Mouse (Mus musculus): ENCODE measurements around the gene N4bp2l1. TPM values are rescaled to one million over a fixed set of nuclear protein-coding genes. Genes with fewer than 3 reads are reported as not detected.

The N4bp2l1 gene
- polyA plus RNA-seq, 1 experiment: 7.8 TPM

DNA sequence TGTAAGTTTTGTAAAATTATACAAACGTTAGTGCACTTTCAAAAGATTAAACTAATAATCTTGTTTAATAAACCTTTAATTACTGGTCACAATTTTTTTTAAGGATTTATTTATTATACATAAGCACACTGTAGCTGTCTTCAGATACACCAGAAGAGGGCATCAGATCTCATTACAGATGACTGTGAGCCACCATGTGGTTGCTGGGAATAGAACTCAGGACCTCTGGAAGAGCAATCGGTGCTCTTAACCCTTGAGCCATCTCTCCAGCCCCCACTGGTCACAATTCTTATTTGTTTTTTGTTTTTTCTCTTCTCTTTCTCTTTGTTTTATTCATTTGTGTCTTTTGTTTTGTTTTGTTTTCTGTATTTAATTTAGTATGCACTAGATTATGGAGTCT, 71.7 kb downstream of the N4bp2l1 start:
- no peaks in the 10 kb centered on the region for H3K27me3 ChIP-seq (replicated peaks; ENCODE audit: control insufficient read depth, insufficient read depth, low read length)
- 92% methylated on average over 2 of the region's 2 CpGs for WGBS
- H3K4me3 ChIP-seq (ENCODE audit: insufficient read depth, low read depth, low read length): no peak overlapping the region
- H3K4me1 ChIP-seq (ENCODE audit: control insufficient read depth, insufficient read depth, low read length): no peaks in the 10 kb centered on the region
- H3K27ac ChIP-seq (ENCODE audit: insufficient read depth, low read depth, low read length): no peak overlapping the region
- TF ChIP-seq CTCF (conservative IDR thresholded peaks at IDR 0.05; ENCODE audit: insufficient read depth, insufficient read length, low read depth, low read length): no peak
- no peak for TF ChIP-seq POLR2A (IDR thresholded peaks at IDR 0.05; ENCODE audit: low read depth, low read length)
- no peaks in the 10 kb centered on the region for H3K36me3 ChIP-seq (ENCODE audit: control insufficient read depth, insufficient read depth, low read length)
- DNase-seq: no peak

DNA sequence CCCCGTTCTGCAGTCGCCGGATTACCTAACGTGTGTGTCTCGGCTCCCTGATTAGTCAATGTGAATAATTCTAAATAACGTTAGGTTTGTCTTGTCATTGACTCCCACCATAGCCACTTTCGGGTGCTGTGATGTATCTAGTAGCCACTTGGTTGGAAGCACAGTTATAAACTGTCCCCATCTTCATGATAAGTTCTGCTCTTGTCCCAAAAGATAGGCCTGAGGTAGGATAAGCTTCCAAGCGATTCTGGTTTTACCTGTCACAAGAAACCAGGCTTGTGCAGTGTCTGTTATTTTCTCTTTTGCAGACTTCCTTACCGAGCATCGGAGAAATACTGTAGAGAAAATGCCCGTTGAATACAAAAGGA, 74.1 kb downstream of the N4bp2l1 start:
- Histone ChIP-seq H3K4me3 (ENCODE audit: insufficient read depth, low read depth, low read length) (peak overlapping the region; percentile 72), H3K36me3 (ENCODE audit: control insufficient read depth, insufficient read depth, low read length) (no peaks in the 10 kb centered on the region), H3K27me3 (replicated peaks; ENCODE audit: control insufficient read depth, insufficient read depth, low read length) (no peaks in the 10 kb centered on the region), H3K27ac (ENCODE audit: insufficient read depth, low read depth, low read length) (no peak overlapping the region), H3K4me1 (ENCODE audit: control insufficient read depth, insufficient read depth, low read length) (no peaks in the 10 kb centered on the region)
- WGBS: 7% methylated on average over 11 of the region's 11 CpGs
- no peak for DNase-seq
- TF ChIP-seq CTCF (conservative IDR thresholded peaks at IDR 0.05; ENCODE audit: insufficient read depth, insufficient read length, low read depth, low read length): no peak

DNA sequence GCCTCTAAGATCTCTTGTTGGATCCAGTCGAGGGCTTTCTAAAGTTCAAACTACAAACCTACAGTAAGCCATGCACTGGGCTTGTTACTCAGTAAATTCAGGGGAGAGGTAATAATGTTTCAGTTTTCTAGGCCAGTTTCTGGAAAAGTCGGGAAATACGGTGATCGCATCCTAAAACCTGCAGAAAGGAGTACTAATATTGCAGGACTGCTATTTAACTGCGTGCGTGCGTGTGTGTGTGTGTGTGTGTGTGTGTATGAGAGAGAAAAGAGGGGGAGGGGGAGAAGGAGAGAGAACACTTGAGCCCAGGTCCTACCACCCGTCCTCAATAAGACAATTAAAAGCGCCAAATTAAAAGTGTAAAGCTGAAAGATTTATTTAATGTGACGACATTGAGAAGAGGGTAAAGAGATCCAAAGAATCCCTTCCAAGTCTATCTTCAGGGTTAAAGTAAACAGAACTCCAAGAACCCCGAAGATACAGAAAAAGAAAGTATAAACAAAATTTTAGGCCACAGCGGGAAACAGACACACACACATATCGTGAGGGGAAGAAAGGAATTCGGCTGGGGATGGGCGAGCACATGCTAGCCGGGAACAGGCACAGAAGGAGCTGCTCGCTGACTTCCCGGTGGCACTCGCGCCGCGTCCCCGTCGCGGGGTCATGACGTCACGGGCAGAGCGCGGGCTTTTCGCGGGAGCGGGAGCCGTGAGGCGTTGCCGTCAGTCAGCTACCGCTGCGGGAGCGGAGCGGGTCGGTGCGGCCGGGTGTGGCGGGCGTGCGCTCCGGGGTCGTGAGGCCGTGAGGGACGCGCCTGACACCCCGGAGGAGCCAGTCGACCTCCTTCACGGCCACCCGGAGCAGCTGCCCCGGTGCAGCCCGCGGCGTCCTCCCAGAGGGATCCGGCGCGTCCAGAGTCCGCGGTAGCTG, 74.8 kb downstream of the N4bp2l1 start, which contains the start of gene Brca2:
Gene Brca2, plus strand, starts transcription at position 694 of the 930 bp plus-strand sequence.
- no peak within 1 kb of the TSS for H3K27ac ChIP-seq (ENCODE audit: insufficient read depth, low read depth, low read length)
- H3K27me3 ChIP-seq (replicated peaks; ENCODE audit: control insufficient read depth, insufficient read depth, low read length): no peaks in the 10 kb centered on the region
- DNase-seq: peak; percentile 92
- H3K4me3 ChIP-seq (ENCODE audit: insufficient read depth, low read depth, low read length): peak within 1 kb of the TSS; percentile 72
- peak; percentile 47 for TF ChIP-seq POLR2A (IDR thresholded peaks at IDR 0.05; ENCODE audit: low read depth, low read length)
- TF ChIP-seq CTCF (conservative IDR thresholded peaks at IDR 0.05; ENCODE audit: insufficient read depth, insufficient read length, low read depth, low read length): no peak
- H3K36me3 ChIP-seq (ENCODE audit: control insufficient read depth, insufficient read depth, low read length): no peaks in the 10 kb centered on the region
- no peaks in the 10 kb centered on the region for H3K4me1 ChIP-seq (ENCODE audit: control insufficient read depth, insufficient read depth, low read length)
- 4% methylated on average over 61 of the region's 63 CpGs for WGBS

Other genes with a start within 250 kb of the N4bp2l1 start
- gene Zar1l, start 79.0 kb downstream of the N4bp2l1 start, polyA plus RNA-seq (2012; rRNA removed): not detected in 2 replicates
- 2.2 and 2.5 TPM in 2 replicates for gene Brca2, start 74.6 kb downstream of the N4bp2l1 start, polyA plus RNA-seq (2012; rRNA removed)
- 6.5 and 7.4 TPM in 2 replicates for gene N4bp2l2, start 69.0 kb upstream of the N4bp2l1 start, polyA plus RNA-seq (2012; rRNA removed)
- gene Pds5b, start 76.6 kb upstream of the N4bp2l1 start, polyA plus RNA-seq (2012; rRNA removed): 3.9 and 5.0 TPM in 2 replicates

Measured in kidney, adult 2 months (tissue).